Mouse (Mus musculus) ES-Bruce4 (cell line): ENCODE results near the gene Prss53. TPM values are rescaled to one million over a fixed set of nuclear protein-coding genes. Genes with fewer than 3 reads are reported as not detected.

Experiments
- H3K27ac ChIP-seq: 2 replicates; pipeline ENCODE4 v1.5.1; 2012; ENCODE audit warnings: low read length, inconsistent platforms; ENCODE audit not compliant: insufficient read depth
- H3K27me3 ChIP-seq: 2 replicates; pipeline ENCODE4 v1.6.1; 2012; ENCODE audit warnings: mild to moderate bottlenecking, low read length, inconsistent platforms; ENCODE audit not compliant: control insufficient read depth, poor library complexity, insufficient read depth, severe bottlenecking
- H3K36me3 ChIP-seq: 2 replicates; pipeline ENCODE4 v1.6.1; 2012; ENCODE audit warnings: inconsistent platforms, mild to moderate bottlenecking, low read length, moderate library complexity; ENCODE audit not compliant: control insufficient read depth, poor library complexity, insufficient read depth, severe bottlenecking
- H3K4me1 ChIP-seq: one replicate; pipeline ENCODE4 v1.8.1; 2011; ENCODE audit warnings: low read length; ENCODE audit not compliant: control insufficient read depth, insufficient read depth
- H3K4me3 ChIP-seq: 2 replicates; pipeline ENCODE4 v1.5.1; 2011; ENCODE audit warnings: low read depth, mild to moderate bottlenecking, low read length
- H3K9ac ChIP-seq: 2 replicates; pipeline ENCODE4 v1.6.1; 2012; ENCODE audit warnings: low read depth, mild to moderate bottlenecking, inconsistent platforms; ENCODE audit not compliant: poor library complexity, severe bottlenecking
- H3K9me3 ChIP-seq: replicated peaks from 2 replicates; pipeline ENCODE4 v1.6.1; 2012; ENCODE audit warnings: mild to moderate bottlenecking, low read length, inconsistent platforms; ENCODE audit not compliant: control insufficient read depth, poor library complexity, insufficient read depth, severe bottlenecking
- CTCF ChIP-seq: IDR thresholded peaks from one replicate; pipeline ENCODE4 v1.8.1; 2011; ENCODE audit warnings: low read depth, low read length
- EP300 ChIP-seq: IDR thresholded peaks from 2 replicates; pipeline ENCODE4 v1.6.1; 2011; ENCODE audit warnings: low read depth, low read length; ENCODE audit not compliant: insufficient read depth
- POLR2A ChIP-seq: IDR thresholded peaks from one replicate; pipeline ENCODE4 v1.8.1; 2011; ENCODE audit warnings: low read length; ENCODE audit not compliant: insufficient read depth
- polyA plus RNA-seq: library from polyadenylated mRNA; stranded (reverse); fragments of >200 nt; gene quantifications from 2 replicates; pipeline ENCODE4 v1.2.4, GENCODE M21; 2011; ENCODE audit warnings: low read depth; ENCODE audit not compliant: missing spikeins, insufficient read depth, insufficient read length

The Prss53 gene
- polyA plus RNA-seq, 1 experiment = 0.46 TPM

- Histone ChIP-seq H3K4me1 (peaks cover 10% of the 10 kb centered on the region), H3K27me3 (no peaks in the 10 kb centered on the region), H3K9ac (no peak overlapping the region), H3K36me3 (peaks cover 13% of the 10 kb centered on the region), H3K27ac (no peak overlapping the region), H3K9me3 (no peaks in the 10 kb centered on the region), H3K4me3 (no peak overlapping the region)
- TF ChIP-seq CTCF = no peak
- TF ChIP-seq POLR2A = no peak
- TF ChIP-seq EP300 = no peak
Measured at GRCm38 (mm10) chr7:127927726-127928125, 37.0 kb upstream of the Prss53 start.

DNA sequence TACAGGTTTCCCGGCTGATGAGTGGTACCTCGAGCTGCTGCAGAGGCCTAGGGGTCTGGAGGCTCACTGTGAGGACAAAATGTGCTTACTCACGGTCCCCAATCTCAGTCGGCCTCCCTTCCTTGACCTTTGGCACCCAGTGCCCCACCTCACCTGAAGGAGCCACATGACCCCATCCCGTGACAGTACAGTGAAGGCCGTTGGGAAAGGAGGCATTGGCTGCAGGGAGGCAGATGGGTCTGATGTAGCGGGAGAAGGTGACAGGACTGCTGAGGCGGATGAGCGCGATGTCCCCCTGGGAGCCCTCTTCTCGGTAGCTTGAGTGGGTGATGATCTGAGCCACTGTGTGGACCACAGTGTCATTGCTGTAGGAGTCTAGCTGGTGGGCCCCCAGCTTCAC lies 36.1 kb upstream of the Prss53 start:
- no peak overlapping the region for H3K9ac ChIP-seq
- H3K36me3 ChIP-seq = peaks cover 13% of the 10 kb centered on the region
- H3K27ac ChIP-seq = no peak overlapping the region
- H3K27me3 ChIP-seq = no peaks in the 10 kb centered on the region
- H3K9me3 ChIP-seq = no peaks in the 10 kb centered on the region
- peaks cover 8% of the 10 kb centered on the region for H3K4me1 ChIP-seq
- no peak for TF ChIP-seq POLR2A
- TF ChIP-seq CTCF = no peak
- peak; percentile 65; the same call in 1 of the 2 replicates for TF ChIP-seq EP300
- H3K4me3 ChIP-seq = no peak overlapping the region; the same call in 1 of the 2 replicates

DNA sequence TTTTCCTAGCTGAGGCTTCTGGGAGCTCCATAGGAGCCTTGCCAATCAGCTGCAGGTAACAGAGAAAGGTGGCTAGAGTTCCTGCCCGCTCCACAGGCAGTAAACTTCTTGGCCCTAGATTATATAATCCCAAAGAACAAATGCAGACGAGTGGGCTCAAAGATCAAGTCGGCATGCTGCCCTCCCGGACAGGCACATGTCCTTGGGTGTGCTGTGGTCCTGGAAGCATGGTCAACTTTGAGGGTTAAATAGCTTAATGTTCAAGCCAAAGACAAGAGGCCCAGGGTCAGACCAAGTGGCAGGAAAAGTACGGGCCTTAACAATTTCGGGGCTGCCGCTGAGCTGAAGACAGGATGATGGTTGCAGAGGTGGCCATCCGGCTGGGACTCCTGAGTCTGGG lies 35.3 kb upstream of the Prss53 start:
- H3K27ac ChIP-seq = no peak overlapping the region

DNA sequence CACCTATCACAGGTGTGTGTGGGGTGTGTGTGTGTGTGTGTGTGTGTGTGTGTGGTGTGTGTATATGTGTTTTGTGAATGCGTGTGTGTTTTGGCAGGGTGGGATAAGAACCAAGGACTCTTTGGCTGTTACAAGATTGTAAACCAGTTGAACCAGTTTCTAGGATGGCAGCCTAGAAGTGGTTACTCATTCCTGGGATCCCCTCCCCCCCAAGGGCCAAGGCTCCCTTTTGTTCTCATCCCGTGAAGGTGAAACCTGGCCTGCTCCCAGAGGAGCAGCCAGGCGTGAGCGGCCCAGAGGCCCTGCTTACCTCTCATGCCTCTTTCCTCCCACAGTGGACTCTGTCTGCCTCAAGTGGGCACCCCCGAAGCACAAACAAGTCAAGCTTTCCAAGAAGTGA lies 34.5 kb upstream of the Prss53 start:
- Histone ChIP-seq H3K4me1 (peaks cover 4% of the 10 kb centered on the region), H3K9me3 (no peaks in the 10 kb centered on the region), H3K36me3 (peaks cover 16% of the 10 kb centered on the region), H3K9ac (no peak overlapping the region), H3K27me3 (no peaks in the 10 kb centered on the region), H3K4me3 (no peak overlapping the region), H3K27ac (peak overlapping the region; percentile 41)
- TF ChIP-seq EP300 = 0 out of 2 replicates have a peak, but pooled peaks have one; percentile 59
- no peak for TF ChIP-seq POLR2A

More for the DNA sequence above, 35.3 kb upstream of the Prss53 start:
- TF ChIP-seq CTCF (no peak), EP300 (no peak), POLR2A (no peak)
- Histone ChIP-seq H3K9me3 (no peaks in the 10 kb centered on the region), H3K36me3 (peaks cover 14% of the 10 kb centered on the region), H3K27me3 (no peaks in the 10 kb centered on the region), H3K4me1 (peaks cover 8% of the 10 kb centered on the region), H3K4me3 (no peak overlapping the region), H3K9ac (no peak overlapping the region)

DNA sequence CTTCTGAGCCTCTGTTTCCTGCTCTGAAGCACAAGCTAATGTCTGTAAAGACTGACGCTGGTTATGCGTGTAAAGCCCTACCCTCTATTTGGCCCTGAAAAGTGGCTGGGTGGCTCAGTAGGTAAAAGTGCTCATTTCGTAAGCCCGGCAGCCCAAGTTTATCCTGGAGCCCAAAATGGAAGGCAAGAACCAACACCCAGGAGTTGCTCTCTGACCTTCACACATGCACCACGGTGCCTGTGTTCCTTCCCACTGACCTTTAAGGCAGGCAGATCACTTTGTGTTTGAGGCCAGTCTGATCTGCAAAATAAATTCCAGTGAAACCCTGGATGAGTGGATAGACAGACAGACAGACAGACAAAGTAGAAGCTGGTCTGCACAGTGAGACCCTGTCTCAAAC lies 32.9 kb upstream of the Prss53 start:
- Histone ChIP-seq H3K9ac (no peak overlapping the region), H3K36me3 (peaks cover 16% of the 10 kb centered on the region), H3K4me1 (peaks cover 4% of the 10 kb centered on the region), H3K27me3 (no peaks in the 10 kb centered on the region), H3K9me3 (no peaks in the 10 kb centered on the region), H3K27ac (peak overlapping the region; percentile 28; the same call in 1 of the 2 replicates), H3K4me3 (no peak overlapping the region)
- TF ChIP-seq POLR2A = no peak
- TF ChIP-seq CTCF = no peak

DNA sequence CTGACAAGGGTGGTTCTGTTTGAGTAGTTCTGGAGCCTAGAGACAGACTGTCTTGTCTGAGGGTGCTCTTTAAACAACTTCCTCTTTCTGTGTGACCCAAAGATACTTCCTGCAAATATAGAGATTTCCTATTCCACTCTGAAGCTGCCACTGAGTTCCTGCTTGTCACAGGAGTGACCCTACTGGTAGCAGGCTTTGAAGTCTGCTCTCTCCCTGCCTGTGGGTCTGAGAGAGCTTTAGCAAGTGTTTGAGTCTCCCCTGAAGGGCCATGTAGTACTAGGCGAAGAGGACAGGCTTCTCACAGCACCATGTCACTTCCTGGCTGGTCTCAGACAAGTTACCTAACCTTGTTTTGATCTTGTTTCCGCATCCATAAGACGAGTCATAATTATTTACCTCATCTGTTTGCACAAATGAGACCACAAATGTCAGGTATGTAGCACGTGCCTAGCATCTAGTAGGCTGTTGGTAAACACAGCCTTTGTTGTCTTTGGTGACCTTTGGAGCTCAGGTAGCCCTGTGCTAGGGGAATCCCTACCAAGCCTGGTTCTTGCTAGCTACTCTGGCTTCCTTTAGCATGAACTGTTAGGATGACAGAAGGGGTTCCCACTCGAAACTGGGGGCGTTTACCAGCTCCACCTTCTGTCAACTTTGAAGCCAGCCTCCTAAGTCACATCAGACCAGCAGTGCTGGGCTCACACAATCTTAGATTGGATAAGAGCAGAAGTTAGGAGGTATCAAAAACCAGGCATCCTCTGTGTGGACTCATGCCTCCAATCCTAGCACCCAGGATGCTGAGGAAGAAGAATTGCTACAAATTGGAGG lies 31.9 kb upstream of the Prss53 start:
- TF ChIP-seq CTCF (no peak), POLR2A (no peak)
- peaks cover 16% of the 10 kb centered on the region for H3K36me3 ChIP-seq
- H3K4me1 ChIP-seq = peaks cover 4% of the 10 kb centered on the region
- no peaks in the 10 kb centered on the region for H3K9me3 ChIP-seq
- no peak overlapping the region for H3K9ac ChIP-seq
- no peaks in the 10 kb centered on the region for H3K27me3 ChIP-seq
- no peak overlapping the region for H3K4me3 ChIP-seq
- no peak overlapping the region for H3K27ac ChIP-seq
